Mouse (Mus musculus): ENCODE data around the gene Maneal. TPM values are rescaled to one million over a fixed set of nuclear protein-coding genes. Genes with fewer than 3 reads are reported as not detected.

Gene Maneal
- polyA plus RNA-seq (2012; rRNA removed) = 1.6 and 1.9 TPM in 2 replicates

GRCm38 (mm10) chr4:124861283-124862188, at the start of gene Maneal:
Maneal (minus strand) TSS chr4:124862171.

DNA sequence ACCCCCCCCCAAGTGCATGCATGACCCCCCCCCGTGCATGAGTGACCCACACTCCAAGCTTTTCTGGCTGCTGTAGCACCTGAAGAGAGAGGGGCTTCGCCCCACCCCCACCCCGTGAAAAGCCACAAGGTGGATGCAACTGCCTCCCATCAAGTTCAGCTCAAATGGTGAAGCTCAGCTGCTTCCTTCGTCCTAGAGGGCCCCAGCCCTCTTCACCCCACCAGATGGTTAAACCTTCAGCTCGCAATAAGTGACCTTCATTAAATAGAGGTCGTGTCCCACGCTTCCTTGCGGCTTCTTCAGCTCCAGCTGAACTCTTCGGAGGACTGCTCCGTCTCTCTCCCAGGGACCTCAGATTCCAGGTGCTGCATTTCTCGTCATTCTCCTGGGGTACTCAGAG, 18.6 kb upstream of the Maneal start, which contains the start of gene Epha10:
TSS of gene Epha10 (plus strand) at position 301 of the 400 bp plus-strand sequence.

DNA sequence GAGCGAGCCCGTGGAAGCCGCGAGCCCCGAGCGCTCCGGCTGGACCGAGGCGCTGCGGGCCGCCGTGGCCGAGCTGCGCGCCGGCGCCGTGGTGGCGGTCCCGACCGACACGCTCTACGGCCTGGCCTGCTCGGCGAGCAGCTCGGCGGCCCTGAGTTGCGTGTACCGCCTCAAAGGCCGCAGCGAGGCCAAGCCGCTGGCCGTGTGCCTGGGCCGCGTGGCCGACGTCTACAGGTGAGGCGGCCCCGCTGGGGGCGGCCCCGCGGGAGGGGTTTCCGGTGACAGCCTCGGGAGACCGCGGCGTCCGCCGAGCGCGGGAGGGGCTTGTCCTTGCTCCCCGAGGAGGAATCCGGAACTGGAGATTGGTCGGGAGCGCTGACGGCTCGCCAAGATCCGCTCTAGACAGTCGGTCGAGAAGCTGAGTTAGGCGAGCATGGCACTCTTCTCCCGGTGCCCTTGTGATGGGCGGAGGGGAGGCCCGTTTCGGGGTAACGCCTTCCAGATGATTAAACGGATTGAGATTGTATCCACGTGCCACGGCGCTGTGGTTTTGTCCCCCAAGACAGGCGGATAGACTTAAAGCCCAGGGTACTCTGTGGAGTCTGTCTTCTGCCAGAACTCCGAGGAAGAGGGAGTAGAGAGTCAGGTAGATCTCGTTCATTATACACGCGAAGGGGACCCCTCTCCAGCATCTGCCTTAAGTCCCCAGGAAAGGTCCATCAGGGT, 10.9 kb downstream of the Maneal start, which contains the start of gene 1110065P20Rik:
TSS of gene 1110065P20Rik (minus strand) at position 264 of the 726 bp plus-strand sequence.

GRCm38 (mm10) chr4:124850261-124850913, 11.6 kb downstream of the Maneal start, which contains the start of gene Yrdc:
Yrdc (plus strand) TSS chr4:124850679.

Other genes starting within 250 kb of the Maneal start
- gene Pou3f1, start 205.4 kb downstream of the Maneal start, polyA plus RNA-seq (2012; rRNA removed) = 0.45 and 0.46 TPM in 2 replicates
- 2.4 and 2.9 TPM in 2 replicates for gene Utp11, start 168.6 kb downstream of the Maneal start, polyA plus RNA-seq (2012; rRNA removed)
- gene Fhl3, start 161.5 kb downstream of the Maneal start, polyA plus RNA-seq (2012; rRNA removed) = 32.2 and 53.9 TPM in 2 replicates
- 11.9 and 16.2 TPM in 2 replicates for gene Sf3a3, start 147.4 kb downstream of the Maneal start, polyA plus RNA-seq (2012; rRNA removed)
- gene Inpp5b, start 120.3 kb downstream of the Maneal start, polyA plus RNA-seq (2012; rRNA removed) = 28.2 and 33.8 TPM in 2 replicates
- gene Mtf1, start 60.1 kb downstream of the Maneal start, polyA plus RNA-seq (2012; rRNA removed) = 6.4 and 8.5 TPM in 2 replicates
- 52.3 and 64.7 TPM in 2 replicates for gene Yrdc, start 11.5 kb downstream of the Maneal start, polyA plus RNA-seq (2012; rRNA removed)
- gene 1110065P20Rik, start 11.0 kb downstream of the Maneal start, polyA plus RNA-seq (2012; rRNA removed) = 106 and 134 TPM in 2 replicates
- gene Epha10, start 18.7 kb upstream of the Maneal start, polyA plus RNA-seq (2012; rRNA removed) = 0.12 and 0.16 TPM in 2 replicates
- 21.4 and 22.0 TPM in 2 replicates for gene 9930104L06Rik, start 74.9 kb upstream of the Maneal start, polyA plus RNA-seq (2012; rRNA removed)
- 11.3 and 19.8 TPM in 2 replicates for gene Cdca8, start 77.1 kb upstream of the Maneal start, polyA plus RNA-seq (2012; rRNA removed)
- gene Rspo1, start 124.3 kb upstream of the Maneal start, polyA plus RNA-seq (2012; rRNA removed) = 37.2 and 38.2 TPM in 2 replicates
- gene Gnl2, start 154.4 kb upstream of the Maneal start, polyA plus RNA-seq (2012; rRNA removed) = 17.8 and 19.3 TPM in 2 replicates
- 17.8 and 18.4 TPM in 2 replicates for gene Dnali1, start 203.5 kb upstream of the Maneal start, polyA plus RNA-seq (2012; rRNA removed)
- 11.2 and 12.7 TPM in 2 replicates for gene Snip1, start 204.5 kb upstream of the Maneal start, polyA plus RNA-seq (2012; rRNA removed)
- 14.0 and 21.7 TPM in 2 replicates for gene Meaf6, start 223.0 kb upstream of the Maneal start, polyA plus RNA-seq (2012; rRNA removed)